Mouse (Mus musculus): ENCODE data around the gene Tspan14.

- TF ChIP-seq EP300 (IDR thresholded peaks at IDR 0.05; ENCODE audit: low read depth) (peak; percentile 42), CTCF (IDR thresholded peaks at IDR 0.05; ENCODE audit: low read depth) (no peak)
Measured at GRCm38 (mm10) chr14:40863659-40864058, 102.9 kb downstream of the Tspan14 start.
